Mouse (Mus musculus): Measurements from ENCODE around the gene Znhit1. TPM values are rescaled to one million over a fixed set of nuclear protein-coding genes. Genes with fewer than 3 reads are reported as not detected.
A peak's percentile ranks its signal among the peaks of the same experiment; 100 is the strongest.

The Znhit1 gene
- 92.7 and 103 TPM in 2 replicates for polyA plus RNA-seq (2016; fragmentation: Nextera tagmentation; extraction: Ambion mirVana)

GRCm38 (mm10) chr5:136987934-136988271 is at the start of gene Znhit1:
TSS of gene Znhit1 (minus strand) at chr5:136988021.
- DNase-seq (ENCODE audit: low spot score) = no peak
- peak within 1 kb of the TSS; percentile 73 for H3K4me3 ChIP-seq
- H3K27me3 ChIP-seq (ENCODE audit: insufficient read depth, poor library complexity, severe bottlenecking) = no peaks in the 10 kb centered on the region
- peak within 1 kb of the TSS; percentile 98 for H3K27ac ChIP-seq
- WGBS = 8% methylated on average over 12 of the region's 12 CpGs
- H3K9me3 ChIP-seq = no peaks in the 10 kb centered on the region
- H3K36me3 ChIP-seq = peaks cover 52% of the 10 kb centered on the region
- H3K4me1 ChIP-seq = peaks cover 22% of the 10 kb centered on the region

DNA sequence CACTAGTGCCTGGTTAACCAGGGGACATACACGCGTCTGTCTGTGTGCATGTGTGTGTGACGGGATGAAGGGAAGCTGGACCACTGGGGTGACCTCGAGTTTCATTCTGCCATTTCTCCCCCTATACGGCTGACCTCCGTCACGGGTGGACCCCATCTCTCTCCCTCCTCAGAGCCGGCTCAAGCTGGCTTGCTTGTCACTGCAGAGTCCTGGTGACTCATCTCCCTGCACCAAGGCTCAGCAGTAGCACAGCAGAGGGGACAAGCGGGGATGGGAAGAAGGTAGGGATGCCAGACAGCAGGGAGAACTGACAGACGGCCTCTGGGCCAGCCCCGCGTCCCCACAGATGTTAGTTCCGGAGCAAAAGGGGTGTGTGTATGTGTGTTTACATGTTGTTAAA is 48.4 kb upstream of the Znhit1 start:
- DNase-seq (ENCODE audit: low spot score) = no peak
- no peaks in the 10 kb centered on the region for H3K9me3 ChIP-seq
- peaks cover 62% of the 10 kb centered on the region for H3K36me3 ChIP-seq
- H3K27ac ChIP-seq = no peak overlapping the region
- H3K4me1 ChIP-seq = peaks cover 23% of the 10 kb centered on the region
- H3K27me3 ChIP-seq (ENCODE audit: insufficient read depth, poor library complexity, severe bottlenecking) = peaks cover 35% of the 10 kb centered on the region
- no peak overlapping the region for H3K4me3 ChIP-seq
- WGBS = 78% methylated on average over 13 of the region's 13 CpGs

- under 1% methylated on average over 48 of the region's 49 CpGs for WGBS
- H3K4me3 ChIP-seq = peak overlapping the region; percentile 62
- H3K36me3 ChIP-seq = peaks cover 28% of the 10 kb centered on the region
- no peak overlapping the region for H3K27ac ChIP-seq
- peak; percentile 98 for DNase-seq (ENCODE audit: low spot score)
- peaks cover 69% of the 10 kb centered on the region for H3K27me3 ChIP-seq (ENCODE audit: insufficient read depth, poor library complexity, severe bottlenecking)
- peaks cover 41% of the 10 kb centered on the region for H3K4me1 ChIP-seq
- H3K9me3 ChIP-seq = no peaks in the 10 kb centered on the region
Observed at GRCm38 (mm10) chr5:137032641-137033074, 44.8 kb upstream of the Znhit1 start.

DNA sequence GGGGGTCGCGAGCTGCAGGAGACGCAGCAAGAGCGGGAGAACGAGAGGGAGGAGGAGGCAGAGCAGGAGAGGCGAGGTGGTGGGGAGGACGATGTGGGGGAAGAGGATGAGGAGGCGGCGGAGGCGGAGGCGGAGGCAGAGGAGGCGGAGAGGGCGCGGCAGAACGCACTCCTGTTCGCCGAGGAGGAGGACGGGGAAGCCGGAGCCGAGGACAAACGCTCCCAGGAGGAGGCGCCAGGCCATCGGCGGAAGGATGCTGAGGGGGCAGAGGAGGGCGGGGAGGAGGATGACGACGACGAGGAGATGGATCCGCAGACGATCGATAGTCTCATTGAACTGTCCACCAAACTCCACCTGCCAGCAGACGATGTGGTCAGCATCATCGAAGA is 44.2 kb upstream of the Znhit1 start:
- H3K9me3 ChIP-seq = no peaks in the 10 kb centered on the region
- DNase-seq (ENCODE audit: low spot score) = no peak
- 3% methylated on average over 32 of the region's 33 CpGs for WGBS
- no peak overlapping the region for H3K27ac ChIP-seq
- H3K4me1 ChIP-seq = peaks cover 41% of the 10 kb centered on the region
- H3K36me3 ChIP-seq = peaks cover 22% of the 10 kb centered on the region
- peak overlapping the region; percentile 62 for H3K4me3 ChIP-seq
- peaks cover 75% of the 10 kb centered on the region for H3K27me3 ChIP-seq (ENCODE audit: insufficient read depth, poor library complexity, severe bottlenecking)

DNA sequence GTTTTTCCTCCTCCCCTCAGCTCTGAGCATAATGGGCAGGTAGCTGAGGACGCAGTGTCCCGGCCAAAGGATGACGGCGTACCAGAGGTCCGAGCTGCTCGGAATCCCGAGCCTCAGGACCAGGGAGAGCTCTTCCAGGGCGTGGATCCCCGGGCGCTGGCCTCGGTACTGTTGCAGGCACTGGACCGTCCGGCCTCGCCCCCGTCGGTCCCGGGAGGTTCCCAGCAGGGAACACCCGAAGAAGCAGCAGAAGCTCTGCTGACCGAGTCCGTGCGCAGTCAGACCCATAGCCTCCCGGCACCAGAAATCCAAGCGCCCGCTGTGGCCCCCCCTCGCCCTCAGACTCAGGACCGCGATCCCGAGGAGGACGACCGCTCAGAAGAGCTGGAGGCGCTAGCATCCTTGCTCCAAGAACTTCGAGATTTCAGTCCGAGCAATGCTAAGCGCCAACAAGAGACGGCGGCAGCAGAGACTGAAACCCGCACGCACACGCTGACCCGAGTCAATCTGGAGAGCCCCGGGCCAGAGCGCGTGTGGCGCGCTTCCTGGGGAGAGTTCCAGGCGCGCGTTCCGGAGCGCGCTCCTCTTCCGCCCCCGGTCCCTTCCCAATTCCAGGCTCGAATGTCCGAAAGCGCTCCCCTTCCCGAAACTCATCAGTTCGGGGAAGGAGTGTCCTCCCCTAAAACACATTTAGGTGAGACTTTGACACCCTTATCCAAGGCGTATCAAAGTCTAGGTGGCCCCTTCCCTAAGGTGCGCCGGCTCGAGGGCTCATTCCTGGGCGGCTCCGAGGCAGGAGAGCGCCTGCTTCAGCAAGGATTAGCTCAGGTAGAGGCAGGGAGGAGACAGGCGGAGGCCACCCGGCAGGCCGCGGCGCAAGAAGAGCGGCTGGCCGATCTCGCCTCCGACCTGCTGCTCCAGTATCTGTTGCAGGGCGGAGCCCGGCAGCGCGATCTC is 43.5 kb upstream of the Znhit1 start:
- H3K9me3 ChIP-seq = no peaks in the 10 kb centered on the region
- peak overlapping the region; percentile 62 for H3K4me3 ChIP-seq
- peaks cover 82% of the 10 kb centered on the region for H3K27me3 ChIP-seq (ENCODE audit: insufficient read depth, poor library complexity, severe bottlenecking)
- no peak overlapping the region for H3K27ac ChIP-seq
- peak; percentile 78 for DNase-seq (ENCODE audit: low spot score)
- peaks cover 15% of the 10 kb centered on the region for H3K36me3 ChIP-seq
- H3K4me1 ChIP-seq = peaks cover 41% of the 10 kb centered on the region
- 2% methylated on average over 78 of the region's 78 CpGs for WGBS

DNA sequence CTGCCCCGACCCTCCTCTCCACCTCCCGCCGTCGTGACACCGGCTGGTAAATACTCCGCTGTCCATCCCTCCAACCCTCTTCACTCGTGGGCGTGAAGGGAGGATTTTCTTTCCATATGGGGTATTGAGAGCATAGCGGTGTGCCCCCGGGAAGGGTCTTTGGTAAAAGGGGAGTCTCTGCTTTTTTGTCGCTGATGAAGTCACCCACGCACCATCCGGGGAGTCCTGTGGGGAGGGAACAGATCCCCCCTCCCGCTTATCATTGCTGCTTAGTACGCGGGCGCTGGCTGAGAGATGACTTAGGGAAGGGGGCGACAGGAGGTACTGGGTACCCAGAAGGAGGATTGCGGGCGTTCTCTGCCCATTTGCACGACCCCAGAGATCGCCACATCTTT is 42.6 kb upstream of the Znhit1 start:
- Histone ChIP-seq H3K4me1 (peaks cover 41% of the 10 kb centered on the region), H3K27ac (no peak overlapping the region), H3K36me3 (peaks cover 6% of the 10 kb centered on the region; the same call in 1 of the 2 replicates), H3K9me3 (no peaks in the 10 kb centered on the region), H3K27me3 (ENCODE audit: insufficient read depth, poor library complexity, severe bottlenecking) (peaks cover 91% of the 10 kb centered on the region), H3K4me3 (peak overlapping the region; percentile 54)
- 16% methylated on average over 22 of the region's 22 CpGs for WGBS
- DNase-seq (ENCODE audit: low spot score) = no peak

DNA sequence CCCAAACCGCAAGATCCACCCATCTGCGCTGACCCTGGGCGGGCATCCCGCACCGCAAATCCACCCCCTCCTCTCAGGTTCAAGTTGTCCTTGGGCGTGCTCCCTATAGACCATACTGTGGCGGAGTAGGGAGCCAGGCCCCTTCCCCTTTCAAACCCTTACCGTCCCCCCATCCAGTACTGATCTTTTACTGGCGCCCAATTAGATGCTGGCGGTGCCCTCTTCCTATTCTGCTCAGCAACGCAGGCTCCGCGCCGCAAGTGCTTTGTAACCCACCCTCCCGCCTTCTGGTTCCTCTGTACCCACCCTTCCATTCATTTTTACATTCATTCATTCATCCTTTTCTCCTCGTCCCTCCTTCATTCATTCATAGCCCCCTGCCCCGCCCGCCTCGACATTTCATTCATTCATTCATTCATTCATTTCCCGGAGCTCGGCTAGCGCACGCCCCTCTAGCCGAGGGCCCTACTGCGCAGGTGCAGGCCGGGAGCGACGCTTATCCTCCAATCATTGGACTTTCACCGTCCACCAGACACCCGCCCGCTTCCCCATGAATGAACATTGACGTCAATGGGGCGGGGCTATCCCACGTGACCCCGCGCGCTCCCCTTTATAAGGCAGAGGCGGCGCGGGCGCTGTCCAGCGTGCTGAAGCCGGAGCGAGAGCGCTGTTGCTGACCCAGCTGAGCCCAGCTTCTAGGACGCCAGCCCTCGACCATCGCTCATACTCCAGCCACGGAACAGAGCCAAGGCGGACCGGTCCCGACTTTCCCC is 42.0 kb upstream of the Znhit1 start:
- peaks cover 91% of the 10 kb centered on the region for H3K27me3 ChIP-seq (ENCODE audit: insufficient read depth, poor library complexity, severe bottlenecking)

DNA sequence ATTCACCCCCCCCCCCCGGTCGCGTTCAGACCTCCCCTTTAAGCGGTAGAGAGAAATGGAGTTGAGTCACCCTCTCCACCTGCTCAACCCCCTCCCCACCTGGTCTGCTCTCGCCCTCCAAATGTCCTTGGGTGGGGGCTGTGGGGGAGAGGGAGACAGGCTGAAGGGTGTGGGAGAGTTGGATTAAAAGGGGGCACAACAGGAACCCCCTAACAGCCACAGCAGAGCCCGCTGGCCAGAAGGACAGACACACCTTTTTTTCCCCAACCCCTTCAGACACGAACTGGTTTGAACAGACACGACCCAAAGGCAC is 41.4 kb upstream of the Znhit1 start:
- WGBS = 2% methylated on average over 8 of the region's 8 CpGs
- no peak for DNase-seq (ENCODE audit: low spot score)

More for the DNA sequence above, 42.0 kb upstream of the Znhit1 start:
- under 1% methylated on average over 52 of the region's 52 CpGs for WGBS
- Histone ChIP-seq H3K36me3 (no peaks in the 10 kb centered on the region), H3K27ac (no peak overlapping the region), H3K4me1 (peaks cover 41% of the 10 kb centered on the region), H3K4me3 (peak overlapping the region; percentile 54), H3K9me3 (no peaks in the 10 kb centered on the region)
- peak; percentile 98 for DNase-seq (ENCODE audit: low spot score)

GRCm38 (mm10) chr5:137028561-137029272 is 40.9 kb upstream of the Znhit1 start:
- Histone ChIP-seq H3K9me3 (no peaks in the 10 kb centered on the region), H3K36me3 (no peaks in the 10 kb centered on the region), H3K27me3 (ENCODE audit: insufficient read depth, poor library complexity, severe bottlenecking) (peaks cover 92% of the 10 kb centered on the region), H3K4me1 (peaks cover 41% of the 10 kb centered on the region), H3K27ac (no peak overlapping the region), H3K4me3 (peak overlapping the region; percentile 54)
- DNase-seq (ENCODE audit: low spot score) = no peak
- WGBS = 5% methylated on average over 28 of the region's 29 CpGs

More for the DNA sequence above, 41.4 kb upstream of the Znhit1 start:
- H3K36me3 ChIP-seq = no peaks in the 10 kb centered on the region
- peak overlapping the region; percentile 54 for H3K4me3 ChIP-seq
- no peaks in the 10 kb centered on the region for H3K9me3 ChIP-seq
- peaks cover 41% of the 10 kb centered on the region for H3K4me1 ChIP-seq
- peaks cover 92% of the 10 kb centered on the region for H3K27me3 ChIP-seq (ENCODE audit: insufficient read depth, poor library complexity, severe bottlenecking)
- H3K27ac ChIP-seq = no peak overlapping the region

DNA sequence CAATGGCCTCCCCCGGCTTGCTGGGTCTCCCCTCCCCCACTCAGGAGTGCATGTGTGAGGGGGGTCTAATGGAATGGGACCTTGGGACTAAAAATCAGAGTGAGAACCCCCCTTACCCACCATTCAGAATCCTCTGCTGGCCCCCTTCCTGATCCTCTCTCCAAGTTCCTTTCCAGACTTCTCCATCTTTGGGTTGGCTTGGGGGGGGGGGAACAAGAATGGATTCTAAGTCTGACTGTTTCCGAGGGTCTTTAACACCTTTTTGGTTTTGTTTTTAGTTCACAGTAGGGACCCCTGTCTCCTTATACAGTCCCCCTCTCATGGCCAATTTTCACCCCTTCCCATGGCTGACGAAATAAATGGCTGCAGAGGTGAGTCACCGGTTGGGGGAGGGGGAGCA is 38.3 kb upstream of the Znhit1 start, which contains the start of gene Vgf:
Gene Vgf, plus strand, starts transcription at position 301 of the 400 bp plus-strand sequence.
- DNase-seq (ENCODE audit: low spot score) = no peak
- Histone ChIP-seq H3K27ac (no peak within 1 kb of the TSS), H3K27me3 (ENCODE audit: insufficient read depth, poor library complexity, severe bottlenecking) (peaks cover 72% of the 10 kb centered on the region), H3K36me3 (no peaks in the 10 kb centered on the region), H3K4me1 (peaks cover 17% of the 10 kb centered on the region), H3K9me3 (no peaks in the 10 kb centered on the region), H3K4me3 (peak within 1 kb of the TSS; percentile 27; the same call in 1 of the 2 replicates)
- WGBS = 14% methylated on average over 4 of the region's 4 CpGs

DNA sequence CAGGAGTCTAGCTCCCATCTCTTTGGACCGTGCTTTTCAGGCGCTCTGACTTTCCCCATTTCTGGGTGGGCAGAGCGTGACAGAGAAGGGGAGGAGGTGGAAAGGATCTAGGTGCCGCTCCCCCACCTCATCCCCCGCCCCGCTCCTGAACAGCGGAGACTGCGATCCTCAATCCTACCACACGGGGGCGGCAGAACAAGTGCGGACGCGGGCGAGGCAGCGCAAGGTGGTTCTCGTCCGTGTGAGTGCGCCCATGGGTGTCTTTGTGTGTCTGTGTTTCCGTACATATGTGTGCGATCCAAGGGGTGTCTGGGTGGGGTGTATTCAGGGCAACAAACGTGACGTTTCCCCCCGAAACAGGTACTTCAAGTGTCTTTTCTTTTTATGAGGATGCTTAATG is 37.3 kb upstream of the Znhit1 start:
- Histone ChIP-seq H3K4me1 (peaks cover 15% of the 10 kb centered on the region), H3K9me3 (no peaks in the 10 kb centered on the region), H3K36me3 (no peaks in the 10 kb centered on the region), H3K27me3 (ENCODE audit: insufficient read depth, poor library complexity, severe bottlenecking) (peaks cover 63% of the 10 kb centered on the region), H3K4me3 (peak overlapping the region; percentile 27; the same call in 1 of the 2 replicates), H3K27ac (no peak overlapping the region)
- DNase-seq (ENCODE audit: low spot score) = no peak
- WGBS = under 1% methylated on average over 23 of the region's 23 CpGs

DNA sequence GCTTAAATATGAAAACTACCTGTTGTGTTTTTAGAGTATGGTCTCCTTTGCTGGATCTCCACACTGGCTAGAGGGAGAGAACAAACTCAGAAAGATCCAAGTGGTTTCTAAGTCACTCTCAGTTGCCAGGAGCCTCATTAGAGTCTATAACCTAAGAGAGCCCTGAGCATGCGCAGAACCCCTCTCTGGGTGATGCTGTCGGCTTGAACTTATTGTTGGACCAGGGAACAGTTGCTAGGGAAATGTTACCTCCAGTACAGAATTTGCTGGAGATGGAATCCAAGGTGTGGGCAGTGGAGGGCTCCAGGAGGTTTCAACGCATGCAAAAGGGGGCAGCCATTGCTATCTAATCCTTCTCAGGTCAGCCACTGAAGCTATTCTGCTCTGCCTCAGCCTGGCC is 36.5 kb upstream of the Znhit1 start:
- no peaks in the 10 kb centered on the region for H3K36me3 ChIP-seq
- H3K4me1 ChIP-seq = peaks cover 8% of the 10 kb centered on the region
- no peak overlapping the region for H3K4me3 ChIP-seq
- no peak for DNase-seq (ENCODE audit: low spot score)
- 46% methylated on average over 3 of the region's 3 CpGs for WGBS
- no peaks in the 10 kb centered on the region for H3K9me3 ChIP-seq
- H3K27ac ChIP-seq = no peak overlapping the region
- peaks cover 56% of the 10 kb centered on the region for H3K27me3 ChIP-seq (ENCODE audit: insufficient read depth, poor library complexity, severe bottlenecking)
